Mouse (Mus musculus) heart, embryonic 12.5 days (tissue): ENCODE results near the gene Igfbp7. TPM values are rescaled to one million over a fixed set of nuclear protein-coding genes. Genes with fewer than 3 reads are reported as not detected.

Experiments
- ATAC-seq: fragments of 200-750 bp; cut with Nextera tagmentation; 2 replicates; pipeline ENCODE4 v1.8.0; 2017; ENCODE audit warnings: moderate TSS enrichment, moderate library complexity; ENCODE audit not compliant: insufficient number of reproducible peaks, low FRiP score
- H3K27ac ChIP-seq: fragments of 300-500 bp; sonication (generic); 2 replicates; pipeline ENCODE4 v1.5.1; 2016; ENCODE audit warnings: mild to moderate bottlenecking, moderate library complexity; ENCODE audit not compliant: poor library complexity, severe bottlenecking
- H3K27me3 ChIP-seq: fragments of 300-500 bp; sonication (generic); replicated peaks from 2 replicates; pipeline ENCODE4 v1.6.1; 2016; ENCODE audit warnings: mild to moderate bottlenecking, moderate library complexity
- H3K36me3 ChIP-seq: fragments of 300-500 bp; sonication (generic); 2 replicates; pipeline ENCODE4 v1.6.1; 2016; ENCODE audit warnings: mild to moderate bottlenecking, moderate library complexity
- H3K4me1 ChIP-seq: fragments of 300-500 bp; sonication (generic); replicated peaks from 2 replicates; pipeline ENCODE4 v1.6.1; 2016; ENCODE audit warnings: mild to moderate bottlenecking
- H3K4me2 ChIP-seq: fragments of 300-500 bp; sonication (generic); 2 replicates; pipeline ENCODE4 v1.6.1; 2016; ENCODE audit warnings: mild to moderate bottlenecking, moderate library complexity
- H3K4me3 ChIP-seq: fragments of 300-500 bp; sonication (generic); 2 replicates; pipeline ENCODE4 v1.5.1; 2016; ENCODE audit warnings: mild to moderate bottlenecking
- H3K9ac ChIP-seq: fragments of 300-500 bp; sonication (generic); 2 replicates; pipeline ENCODE4 v1.6.1; 2016; ENCODE audit warnings: mild to moderate bottlenecking, moderate library complexity
- H3K9me3 ChIP-seq: fragments of 300-500 bp; sonication (generic); replicated peaks from 2 replicates; pipeline ENCODE4 v1.6.1; 2016; ENCODE audit warnings: mild to moderate bottlenecking, moderate library complexity
- WGBS: fragments of 180-500 bp; shearing (Covaris S2); methylation state at CpG from one replicate; pipeline ENCODE4 v1.1.7; 2016; 5-methylcytosine and 5-hydroxymethylcytosine counted together
- polyA plus RNA-seq: library from polyadenylated mRNA; unstranded; fragments of >200 nt; fragmentation: Nextera tagmentation; extraction: Ambion mirVana; gene quantifications from 2 replicates; pipeline ENCODE4 v1.2.1, GENCODE M21; 2016

Gene Igfbp7
- polyA plus RNA-seq, 1 experiment from 2014 or later: 38.3 TPM

DNA sequence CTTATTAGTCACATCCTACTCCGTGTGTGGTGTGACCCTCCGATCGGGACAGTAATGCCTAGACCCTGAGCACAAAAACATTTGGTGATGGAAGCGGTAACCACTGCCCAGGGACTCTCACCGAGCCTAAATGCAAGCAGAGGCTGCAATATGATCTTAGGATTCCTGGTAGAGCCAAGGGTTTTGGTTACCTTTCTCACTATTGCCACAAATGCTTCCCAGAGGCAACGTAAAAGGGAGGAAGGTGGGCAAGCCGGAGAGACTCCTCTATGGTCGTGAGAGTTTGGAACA lies 20.5 kb downstream of the Igfbp7 start:
- no peak overlapping the region for H3K9ac ChIP-seq
- peaks cover 23% of the 10 kb centered on the region for H3K4me1 ChIP-seq
- H3K9me3 ChIP-seq: no peaks in the 10 kb centered on the region
- 69% methylated on average over 8 of the region's 8 CpGs for WGBS
- ATAC-seq: 0 out of 2 replicates have a peak, but pooled peaks have one; percentile 43
- H3K27ac ChIP-seq: 0 out of 2 replicates have a peak overlapping the region, but pooled peaks have one; percentile 9
- H3K4me3 ChIP-seq: no peak overlapping the region
- no peak overlapping the region for H3K4me2 ChIP-seq
- no peaks in the 10 kb centered on the region for H3K36me3 ChIP-seq
- H3K27me3 ChIP-seq: no peaks in the 10 kb centered on the region

DNA sequence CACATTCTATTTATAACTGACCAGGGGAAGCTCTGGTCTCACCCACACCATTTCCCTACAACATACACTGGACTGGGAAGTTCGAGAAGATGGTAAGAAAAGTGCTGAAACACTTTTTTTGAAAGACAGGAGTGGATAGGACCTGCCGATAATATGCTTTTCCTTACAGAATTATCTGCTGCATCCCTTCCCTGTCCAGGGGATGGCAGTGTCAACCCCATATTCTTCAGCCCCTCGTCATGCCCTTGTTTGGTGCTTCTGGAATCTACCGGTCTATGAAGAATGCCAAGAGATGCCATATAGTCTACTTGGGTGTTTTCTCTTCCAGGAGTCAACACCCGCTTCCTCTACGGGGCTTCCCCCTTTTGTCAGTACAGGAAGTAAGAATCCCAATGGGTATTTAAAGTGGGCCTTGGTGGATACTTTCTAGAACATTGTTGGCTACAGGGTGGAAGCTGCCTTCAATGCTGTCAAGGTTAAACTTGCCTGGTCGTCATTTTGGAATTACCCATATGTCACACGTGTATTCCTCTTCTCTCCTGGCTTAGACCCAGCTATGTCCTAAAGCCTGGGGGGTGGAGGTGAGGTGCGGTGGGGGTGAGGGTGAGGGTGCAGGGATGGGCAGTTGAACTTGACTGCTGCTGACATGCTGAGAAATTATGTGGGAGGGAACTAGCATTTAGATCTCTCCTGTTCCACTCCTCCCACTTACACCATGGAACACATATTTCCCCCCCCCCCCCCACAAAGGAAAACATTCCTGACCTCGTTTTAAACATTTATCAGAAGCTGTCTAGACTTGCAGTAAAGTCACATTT lies 21.0 kb downstream of the Igfbp7 start:
- H3K27me3 ChIP-seq: no peaks in the 10 kb centered on the region; the same call in 1 of the 2 replicates
- H3K4me2 ChIP-seq: no peak overlapping the region
- no peaks in the 10 kb centered on the region for H3K9me3 ChIP-seq
- 54% methylated on average over 10 of the region's 10 CpGs for WGBS
- peaks cover 23% of the 10 kb centered on the region for H3K4me1 ChIP-seq
- H3K9ac ChIP-seq: no peak overlapping the region
- H3K36me3 ChIP-seq: no peaks in the 10 kb centered on the region
- ATAC-seq: no peak
- no peak overlapping the region for H3K4me3 ChIP-seq
- H3K27ac ChIP-seq: no peak overlapping the region

DNA sequence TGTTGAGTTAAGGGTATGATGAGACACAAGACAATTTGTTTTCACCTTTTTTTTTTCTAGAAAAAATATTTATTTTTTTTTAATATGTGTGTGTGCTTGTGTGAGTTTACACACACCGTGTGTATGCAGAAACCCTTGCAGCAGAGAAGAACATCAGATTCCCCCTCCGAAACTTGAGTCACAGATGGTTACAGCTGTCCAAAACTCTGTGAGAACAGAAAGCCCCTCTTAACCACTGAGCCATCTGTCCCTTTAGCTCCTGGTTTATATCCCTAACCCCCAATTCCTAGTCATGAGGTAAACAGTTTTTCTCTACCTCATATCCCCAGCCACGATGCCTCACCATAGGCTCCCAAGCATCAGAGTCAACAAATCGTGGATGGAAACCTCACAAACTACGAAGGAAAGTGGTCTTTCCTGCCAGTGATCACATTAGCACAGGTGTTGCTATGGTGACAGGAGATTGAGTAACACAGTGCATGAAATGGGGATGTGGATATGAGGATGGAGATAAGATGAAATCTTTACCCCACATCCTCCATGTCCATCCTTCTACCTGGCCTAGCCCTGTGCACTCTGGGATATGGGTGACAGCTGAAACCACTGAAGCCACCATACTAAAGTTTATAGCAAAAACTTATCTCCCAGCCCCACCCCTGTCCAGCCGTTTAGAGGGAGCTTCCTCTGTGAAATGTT lies 21.8 kb downstream of the Igfbp7 start:
- Histone ChIP-seq H3K9me3 (no peaks in the 10 kb centered on the region), H3K36me3 (no peaks in the 10 kb centered on the region), H3K27me3 (no peaks in the 10 kb centered on the region; the same call in 1 of the 2 replicates), H3K27ac (no peak overlapping the region), H3K4me3 (no peak overlapping the region), H3K9ac (no peak overlapping the region), H3K4me1 (peaks cover 23% of the 10 kb centered on the region), H3K4me2 (no peak overlapping the region)
- ATAC-seq: no peak
- 67% methylated on average over 6 of the region's 6 CpGs for WGBS

DNA sequence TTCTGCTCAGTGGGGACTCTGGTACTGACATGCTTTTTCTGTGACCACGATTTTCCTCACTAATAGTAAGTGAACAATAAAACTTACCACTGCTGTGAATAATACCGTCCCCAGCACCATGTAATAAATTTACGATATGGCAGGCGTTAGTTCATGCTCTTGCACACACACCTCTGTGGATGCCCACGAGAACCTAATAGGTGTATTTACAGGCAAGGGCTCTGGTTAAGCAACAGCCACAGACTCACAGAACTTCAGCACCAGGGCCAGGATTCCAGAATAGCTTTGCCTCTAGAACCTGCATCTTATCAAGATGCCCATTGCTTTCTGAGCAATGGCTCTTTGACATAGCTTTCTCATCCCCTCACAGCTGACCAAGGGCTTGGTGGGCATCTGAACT lies 22.6 kb downstream of the Igfbp7 start:
- no peak overlapping the region for H3K9ac ChIP-seq
- no peak for ATAC-seq
- H3K27ac ChIP-seq: no peak overlapping the region
- WGBS: 88% methylated on average over 5 of the region's 5 CpGs
- H3K4me3 ChIP-seq: no peak overlapping the region
- H3K4me2 ChIP-seq: no peak overlapping the region
- H3K9me3 ChIP-seq: no peaks in the 10 kb centered on the region
- no peaks in the 10 kb centered on the region; the same call in 1 of the 2 replicates for H3K27me3 ChIP-seq
- no peaks in the 10 kb centered on the region for H3K36me3 ChIP-seq
- peaks cover 23% of the 10 kb centered on the region for H3K4me1 ChIP-seq

GRCm38 (mm10) chr5:77384724-77385123 lies 23.1 kb downstream of the Igfbp7 start:
- H3K9ac ChIP-seq: no peak overlapping the region
- WGBS: 74% methylated on average over 9 of the region's 9 CpGs

DNA sequence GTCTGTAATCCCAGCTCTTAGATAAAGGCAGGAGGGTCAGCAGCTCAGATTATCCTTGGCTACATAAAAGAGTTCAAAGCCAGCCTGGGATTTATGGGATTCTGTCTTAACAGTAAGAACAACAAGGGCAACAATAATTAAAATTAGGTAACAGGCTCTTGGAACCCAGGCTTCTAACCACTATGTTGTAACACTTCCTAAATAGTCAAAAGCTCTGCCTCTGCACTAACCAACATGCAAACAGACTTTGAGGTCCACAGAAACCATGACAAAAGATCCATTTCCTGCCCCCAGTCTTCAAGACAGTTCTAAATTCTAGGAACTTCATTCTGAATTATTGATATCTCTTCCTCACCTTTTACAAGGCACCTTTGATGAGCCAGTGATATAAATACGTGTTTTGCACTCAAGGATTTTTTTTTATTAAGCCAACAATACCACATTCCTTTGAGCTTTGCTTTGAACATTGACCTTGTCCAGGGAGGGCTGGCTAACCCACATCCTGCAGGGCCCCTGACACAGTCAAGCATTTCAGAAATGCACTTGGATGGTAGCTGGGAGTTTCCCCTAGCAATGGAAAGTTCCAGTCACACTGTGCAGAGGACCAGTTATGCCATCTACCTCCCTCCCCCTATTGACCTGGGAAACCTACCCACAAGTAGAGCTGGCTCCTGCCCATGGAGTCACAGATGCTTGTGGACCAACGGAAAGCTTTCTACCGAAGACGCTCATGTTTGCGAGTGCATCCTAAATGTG lies 23.9 kb downstream of the Igfbp7 start:
- Histone ChIP-seq H3K9ac (no peak overlapping the region), H3K27ac (no peak overlapping the region), H3K4me3 (no peak overlapping the region), H3K27me3 (no peaks in the 10 kb centered on the region; the same call in 1 of the 2 replicates), H3K36me3 (no peaks in the 10 kb centered on the region), H3K9me3 (no peaks in the 10 kb centered on the region), H3K4me2 (no peak overlapping the region), H3K4me1 (peaks cover 23% of the 10 kb centered on the region)
- peak; percentile 64; the same call in 1 of the 2 replicates for ATAC-seq
- 82% methylated on average over 5 of the region's 5 CpGs for WGBS

More at GRCm38 (mm10) chr5:77384724-77385123, 23.1 kb downstream of the Igfbp7 start:
- no peak for ATAC-seq
- Histone ChIP-seq H3K4me1 (peaks cover 23% of the 10 kb centered on the region), H3K27ac (no peak overlapping the region), H3K9me3 (no peaks in the 10 kb centered on the region), H3K27me3 (no peaks in the 10 kb centered on the region; the same call in 1 of the 2 replicates), H3K4me3 (no peak overlapping the region), H3K4me2 (no peak overlapping the region), H3K36me3 (no peaks in the 10 kb centered on the region)

- H3K27me3 ChIP-seq: no peaks in the 10 kb centered on the region; the same call in 1 of the 2 replicates
- peaks cover 19% of the 10 kb centered on the region for H3K4me1 ChIP-seq
- H3K27ac ChIP-seq: no peak overlapping the region
- H3K9ac ChIP-seq: no peak overlapping the region
- WGBS: 73% methylated on average over 5 of the region's 5 CpGs
- no peak overlapping the region for H3K4me3 ChIP-seq
- no peaks in the 10 kb centered on the region for H3K9me3 ChIP-seq
- no peak for ATAC-seq
- no peaks in the 10 kb centered on the region for H3K36me3 ChIP-seq
- no peak overlapping the region for H3K4me2 ChIP-seq
Observed at GRCm38 (mm10) chr5:77381686-77382085, 26.2 kb downstream of the Igfbp7 start.

DNA sequence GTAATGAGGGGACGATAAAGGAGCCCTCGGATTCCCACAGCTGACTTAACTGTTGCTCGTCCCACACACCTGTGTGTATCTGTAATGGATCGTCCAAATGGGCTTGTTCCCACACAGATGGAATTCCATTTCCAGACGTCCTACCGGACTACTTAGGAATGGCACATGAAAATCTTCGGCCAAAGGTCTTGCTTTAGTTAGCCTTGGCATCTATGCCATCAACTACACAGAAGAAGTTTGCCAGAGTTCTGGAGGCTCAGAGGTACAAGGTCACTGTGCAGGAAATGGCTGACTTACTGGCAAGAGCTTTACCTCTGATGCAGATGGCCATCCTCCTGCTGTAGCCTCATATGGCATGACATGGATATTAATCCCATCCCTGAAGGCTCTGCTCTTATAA lies 26.6 kb downstream of the Igfbp7 start:
- ATAC-seq: no peak
- WGBS: 85% methylated on average over 7 of the region's 7 CpGs
- H3K9ac ChIP-seq: no peak overlapping the region
- H3K4me1 ChIP-seq: peaks cover 15% of the 10 kb centered on the region
- no peak overlapping the region for H3K4me3 ChIP-seq
- H3K36me3 ChIP-seq: no peaks in the 10 kb centered on the region
- H3K9me3 ChIP-seq: no peaks in the 10 kb centered on the region
- no peak overlapping the region for H3K27ac ChIP-seq
- H3K4me2 ChIP-seq: no peak overlapping the region
- H3K27me3 ChIP-seq: no peaks in the 10 kb centered on the region; the same call in 1 of the 2 replicates

DNA sequence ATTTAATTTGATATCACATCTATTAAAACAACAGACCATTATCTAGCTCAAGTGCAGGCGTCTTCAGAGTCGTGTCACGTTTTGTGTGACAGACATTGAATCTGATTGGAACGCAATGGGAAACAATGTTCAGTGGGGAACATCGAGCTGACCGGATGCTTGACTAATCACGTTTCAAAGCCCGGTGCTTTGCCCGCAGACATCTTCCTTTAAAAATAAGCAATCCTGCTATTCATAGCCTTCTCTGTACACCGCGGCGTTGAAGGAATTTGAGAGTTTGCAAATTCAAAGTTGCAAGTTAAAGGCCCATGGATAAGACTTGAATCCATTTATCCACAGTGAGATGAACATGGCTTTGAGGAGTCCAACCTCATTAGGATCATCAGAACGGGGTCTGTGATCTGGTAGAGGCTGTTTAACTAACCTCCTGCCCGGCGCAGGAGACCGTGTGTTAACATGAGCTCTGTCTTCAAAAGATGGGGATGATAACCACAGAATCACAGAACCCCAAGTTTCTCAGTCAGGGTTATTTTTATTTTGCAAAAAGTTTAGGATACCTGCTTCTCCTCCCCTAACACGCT lies 27.4 kb downstream of the Igfbp7 start:
- no peaks in the 10 kb centered on the region for H3K9me3 ChIP-seq
- ATAC-seq: no peak
- 80% methylated on average over 17 of the region's 17 CpGs for WGBS

DNA sequence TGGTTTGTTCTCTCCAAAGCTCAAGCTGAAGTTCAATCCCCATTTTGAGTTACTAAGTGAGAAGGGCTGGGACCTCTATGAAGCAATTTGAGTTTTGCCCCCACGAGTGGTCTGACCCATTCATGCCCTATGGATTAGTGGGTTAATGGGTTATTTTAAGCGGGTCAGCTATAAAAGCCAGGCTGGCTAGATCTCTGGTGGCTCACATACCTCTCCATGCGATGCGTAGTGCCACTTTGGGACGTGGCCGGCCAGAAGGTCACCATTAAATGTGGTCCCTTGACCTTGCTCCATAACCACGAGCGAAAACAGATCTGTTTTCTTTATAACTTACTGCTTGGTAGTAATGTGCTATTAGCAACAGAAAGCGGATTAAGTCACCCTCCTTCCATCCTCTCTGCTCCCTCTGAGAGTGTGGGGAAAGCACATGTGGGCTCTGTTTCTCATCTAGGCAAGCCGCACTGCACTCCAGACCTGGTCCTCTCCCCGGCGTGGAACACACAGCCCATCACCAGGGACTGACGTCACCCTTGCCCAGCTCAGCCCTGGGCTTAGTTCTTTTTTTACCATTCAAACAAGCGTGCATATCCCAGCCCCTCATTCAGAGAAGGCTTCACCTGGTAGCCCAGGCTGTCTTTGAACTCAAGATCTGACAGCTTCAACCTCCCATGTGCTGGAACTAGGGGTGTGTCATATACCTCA lies 28.3 kb downstream of the Igfbp7 start:
- no peak for ATAC-seq
- Histone ChIP-seq H3K9me3 (no peaks in the 10 kb centered on the region), H3K4me1 (peaks cover 15% of the 10 kb centered on the region), H3K36me3 (no peaks in the 10 kb centered on the region), H3K4me2 (no peak overlapping the region), H3K9ac (no peak overlapping the region), H3K27me3 (no peaks in the 10 kb centered on the region; the same call in 1 of the 2 replicates), H3K27ac (no peak overlapping the region), H3K4me3 (no peak overlapping the region)
- 72% methylated on average over 14 of the region's 14 CpGs for WGBS

More for the DNA sequence above, 27.4 kb downstream of the Igfbp7 start:
- Histone ChIP-seq H3K9ac (no peak overlapping the region), H3K27me3 (no peaks in the 10 kb centered on the region; the same call in 1 of the 2 replicates), H3K36me3 (no peaks in the 10 kb centered on the region), H3K4me2 (no peak overlapping the region), H3K27ac (no peak overlapping the region), H3K4me1 (peaks cover 11% of the 10 kb centered on the region), H3K4me3 (no peak overlapping the region)
